Mouse (Mus musculus) erythroblast, embryonic 14.5 days (primary cell): ENCODE measurements around the gene Lect2.

Source experiments
- GATA1 ChIP-seq: IDR thresholded peaks from 2 replicates; pipeline ENCODE4 v1.6.1; 2012; ENCODE audit warnings: low read length, inconsistent platforms, mixed read lengths
- TAL1 ChIP-seq: IDR thresholded peaks from 3 replicates; pipeline ENCODE4 v1.6.1; 2012; ENCODE audit warnings: low read length, inconsistent platforms, mixed read lengths

DNA sequence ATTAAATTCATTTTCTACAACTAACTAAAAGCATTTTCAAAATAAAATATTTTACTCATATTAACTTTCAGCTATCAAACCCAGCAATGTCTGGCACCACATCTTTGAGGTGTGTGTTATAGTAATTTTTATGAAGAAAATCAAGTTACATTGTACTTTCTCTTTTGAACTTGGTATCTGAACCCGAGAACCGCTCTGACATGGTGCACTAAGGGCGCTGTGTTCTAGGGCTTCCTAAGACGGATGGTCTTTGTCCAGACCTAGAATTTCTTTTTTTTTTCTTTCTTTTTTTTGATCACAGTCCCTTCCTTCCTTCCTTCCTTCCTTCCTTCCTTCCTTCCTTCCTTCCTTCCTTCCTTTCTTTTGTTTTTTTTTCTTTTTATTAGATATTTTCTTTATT is 8.5 kb downstream of the Lect2 start:
- TF ChIP-seq GATA1 (no peak), TAL1 (no peak)
